Mouse (Mus musculus) intestine, embryonic 16.5 days (tissue): ENCODE measurements around the gene Birc6. TPM values are rescaled to one million over a fixed set of nuclear protein-coding genes. Genes with fewer than 3 reads are reported as not detected.

Experiments used
- ATAC-seq: fragments of 200-750 bp; cut with Nextera tagmentation; 2 replicates; pipeline ENCODE4 v1.8.0; 2017; ENCODE audit warnings: moderate TSS enrichment, moderate library complexity
- H3K27ac ChIP-seq: fragments of 300-500 bp; sonication (generic); 2 replicates; pipeline ENCODE4 v1.5.1; 2014; ENCODE audit warnings: mild to moderate bottlenecking, low read length
- H3K27me3 ChIP-seq: fragments of 300-500 bp; sonication (generic); replicated peaks from 2 replicates; pipeline ENCODE4 v1.6.1; 2014; ENCODE audit warnings: low read length, control low read depth, mixed read lengths; ENCODE audit not compliant: control insufficient read depth, insufficient read depth
- H3K36me3 ChIP-seq: fragments of 300-500 bp; sonication (generic); 2 replicates; pipeline ENCODE4 v1.6.1; 2014; ENCODE audit warnings: low read length, control low read depth; ENCODE audit not compliant: control insufficient read depth, insufficient read depth
- H3K4me1 ChIP-seq: fragments of 300-500 bp; sonication (generic); 2 replicates; pipeline ENCODE4 v1.6.1; 2014; ENCODE audit warnings: low read length, control low read depth, mixed read lengths; ENCODE audit not compliant: control insufficient read depth, insufficient read depth
- H3K4me2 ChIP-seq: fragments of 300-500 bp; sonication (generic); 2 replicates; pipeline ENCODE4 v1.6.1; 2014; ENCODE audit warnings: low read depth, low read length, control low read depth
- H3K4me3 ChIP-seq: fragments of 300-500 bp; sonication (generic); 2 replicates; pipeline ENCODE4 v1.5.1; 2014; ENCODE audit warnings: mild to moderate bottlenecking, low read length
- H3K9ac ChIP-seq: fragments of 300-500 bp; sonication (generic); 2 replicates; pipeline ENCODE4 v1.6.1; 2014; ENCODE audit warnings: low read depth, low read length
- H3K9me3 ChIP-seq: fragments of 300-500 bp; sonication (generic); 2 replicates; pipeline ENCODE4 v1.6.1; 2016; ENCODE audit warnings: low read length, control low read depth; ENCODE audit not compliant: control insufficient read depth
- WGBS: fragments of 180-500 bp; shearing (Covaris S2); extraction: QIAGEN DNeasy Blood & Tissue Kit; methylation state at CpG from one replicate; pipeline ENCODE4 v1.1.7; 2014; 5-methylcytosine and 5-hydroxymethylcytosine counted together
- polyA plus RNA-seq: library from polyadenylated mRNA; unstranded; fragments of >200 nt; fragmentation: Nextera tagmentation; extraction: Ambion mirVana; gene quantifications from 2 replicates; pipeline ENCODE4 v1.2.1, GENCODE M21; 2015

Birc6 gene
- polyA plus RNA-seq, 1 experiment from 2014 or later, result 51.2 TPM

DNA sequence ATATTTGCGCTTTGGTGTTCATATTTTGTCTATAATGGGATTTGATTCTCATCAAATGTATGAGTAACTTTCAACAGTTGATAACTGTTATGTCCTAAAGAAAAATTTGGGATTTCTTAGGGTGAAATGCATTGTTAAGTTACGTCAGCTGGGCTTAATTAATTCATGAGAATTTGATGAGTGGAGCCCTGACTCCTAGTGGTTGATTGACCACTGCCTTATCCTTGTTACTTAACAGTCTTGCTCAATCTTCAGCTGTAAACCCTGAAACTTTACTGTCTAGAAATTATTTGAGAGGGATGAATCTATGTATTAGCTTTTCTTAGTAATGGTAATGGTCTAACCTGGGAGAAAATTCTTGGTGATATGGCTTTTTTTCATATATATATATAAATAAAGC lies 71.3 kb downstream of the Birc6 start:
- WGBS, result 86% methylated on average over 2 of the region's 2 CpGs
- Histone ChIP-seq H3K4me2 (no peak overlapping the region), H3K27ac (no peak overlapping the region), H3K36me3 (peaks cover 6% of the 10 kb centered on the region), H3K9me3 (no peaks in the 10 kb centered on the region), H3K27me3 (no peaks in the 10 kb centered on the region), H3K4me1 (no peaks in the 10 kb centered on the region), H3K4me3 (no peak overlapping the region), H3K9ac (no peak overlapping the region)
- ATAC-seq, result no peak

GRCm38 (mm10) chr17:74601201-74601600 lies 73.1 kb downstream of the Birc6 start:
- no peak overlapping the region for H3K27ac ChIP-seq
- H3K9me3 ChIP-seq, result no peaks in the 10 kb centered on the region
- no peaks in the 10 kb centered on the region for H3K27me3 ChIP-seq
- H3K36me3 ChIP-seq, result peaks cover 10% of the 10 kb centered on the region
- WGBS, result 78% methylated on average over 1 of the region's 1 CpGs
- no peak for ATAC-seq
- H3K4me2 ChIP-seq, result no peak overlapping the region
- no peak overlapping the region for H3K9ac ChIP-seq
- no peaks in the 10 kb centered on the region for H3K4me1 ChIP-seq
- no peak overlapping the region for H3K4me3 ChIP-seq

GRCm38 (mm10) chr17:74630798-74631197 lies 102.7 kb downstream of the Birc6 start:
- Histone ChIP-seq H3K9me3 (no peaks in the 10 kb centered on the region), H3K4me1 (no peaks in the 10 kb centered on the region), H3K27ac (no peak overlapping the region), H3K9ac (no peak overlapping the region), H3K4me3 (no peak overlapping the region), H3K4me2 (no peak overlapping the region), H3K27me3 (no peaks in the 10 kb centered on the region), H3K36me3 (peaks cover 10% of the 10 kb centered on the region)
- WGBS, result 69% methylated on average over 3 of the region's 3 CpGs
- ATAC-seq, result peak; percentile 56; the same call in 1 of the 2 replicates

DNA sequence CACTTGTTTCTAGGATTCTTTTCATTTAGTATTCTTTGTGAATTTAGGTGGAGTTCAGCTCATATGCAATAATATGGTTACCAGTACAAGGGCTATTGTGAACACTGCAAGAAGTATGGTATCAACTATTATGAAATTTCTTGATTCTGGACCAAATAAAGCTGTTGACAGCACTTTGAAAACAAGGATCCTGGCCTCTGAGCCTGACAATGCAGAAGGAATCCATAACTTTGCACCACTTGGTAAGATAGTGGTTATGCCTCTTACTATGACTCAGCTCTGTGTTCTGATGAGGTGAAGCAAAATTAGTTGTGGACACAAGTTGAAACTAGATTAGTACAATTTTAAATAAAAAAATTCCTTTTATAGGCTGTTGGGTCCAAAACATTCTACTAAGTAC lies 114.3 kb downstream of the Birc6 start:
- H3K27me3 ChIP-seq, result no peaks in the 10 kb centered on the region
- H3K27ac ChIP-seq, result no peak overlapping the region
- H3K36me3 ChIP-seq, result peaks cover 15% of the 10 kb centered on the region; the same call in 1 of the 2 replicates
- H3K9ac ChIP-seq, result no peak overlapping the region
- ATAC-seq, result no peak
- H3K4me3 ChIP-seq, result no peak overlapping the region
- no peaks in the 10 kb centered on the region for H3K4me1 ChIP-seq
- no peak overlapping the region for H3K4me2 ChIP-seq
- H3K9me3 ChIP-seq, result no peaks in the 10 kb centered on the region

DNA sequence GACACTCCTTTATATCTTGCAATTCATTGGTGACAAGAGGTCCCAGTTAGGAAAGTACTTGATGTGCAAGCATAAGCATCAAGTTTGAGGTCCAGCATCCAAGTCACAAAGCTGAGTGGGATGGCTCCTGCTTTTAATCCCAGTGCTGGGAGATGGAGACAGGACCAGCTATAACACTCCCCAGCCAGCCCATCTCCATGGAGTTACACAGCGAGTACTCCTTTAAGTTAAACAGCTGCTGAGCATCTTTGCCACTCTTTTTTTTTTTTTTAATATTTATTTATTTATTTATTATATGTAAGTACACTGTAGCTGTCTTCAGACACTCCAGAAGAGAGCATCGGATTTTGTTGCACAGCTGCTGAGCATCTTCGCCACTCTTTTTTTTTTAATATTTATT lies 130.3 kb downstream of the Birc6 start:
- Histone ChIP-seq H3K36me3 (peaks cover 12% of the 10 kb centered on the region), H3K9ac (no peak overlapping the region), H3K27ac (no peak overlapping the region), H3K27me3 (no peaks in the 10 kb centered on the region), H3K4me1 (no peaks in the 10 kb centered on the region), H3K4me2 (no peak overlapping the region), H3K9me3 (no peaks in the 10 kb centered on the region), H3K4me3 (no peak overlapping the region)
- WGBS, result 96% methylated on average over 3 of the region's 3 CpGs
- ATAC-seq, result no peak

- Histone ChIP-seq H3K4me1 (no peaks in the 10 kb centered on the region), H3K4me3 (no peak overlapping the region), H3K27me3 (no peaks in the 10 kb centered on the region), H3K9ac (no peak overlapping the region), H3K4me2 (no peak overlapping the region), H3K36me3 (peaks cover 7% of the 10 kb centered on the region), H3K9me3 (no peaks in the 10 kb centered on the region), H3K27ac (no peak overlapping the region)
- no peak for ATAC-seq
- WGBS, result 80% methylated on average over 1 of the region's 1 CpGs
Measured at GRCm38 (mm10) chr17:74668010-74668409, 139.9 kb downstream of the Birc6 start.

GRCm38 (mm10) chr17:74670031-74670430 lies 141.9 kb downstream of the Birc6 start:
- Histone ChIP-seq H3K9ac (no peak overlapping the region), H3K36me3 (peaks cover 5% of the 10 kb centered on the region), H3K4me1 (no peaks in the 10 kb centered on the region), H3K27ac (no peak overlapping the region), H3K9me3 (no peaks in the 10 kb centered on the region), H3K4me3 (no peak overlapping the region), H3K4me2 (no peak overlapping the region), H3K27me3 (no peaks in the 10 kb centered on the region)
- no peak for ATAC-seq
- 87% methylated on average over 13 of the region's 13 CpGs for WGBS

GRCm38 (mm10) chr17:74672446-74672845 lies 144.4 kb downstream of the Birc6 start:
- WGBS, result 84% methylated on average over 4 of the region's 4 CpGs
- H3K36me3 ChIP-seq, result peaks cover 8% of the 10 kb centered on the region

DNA sequence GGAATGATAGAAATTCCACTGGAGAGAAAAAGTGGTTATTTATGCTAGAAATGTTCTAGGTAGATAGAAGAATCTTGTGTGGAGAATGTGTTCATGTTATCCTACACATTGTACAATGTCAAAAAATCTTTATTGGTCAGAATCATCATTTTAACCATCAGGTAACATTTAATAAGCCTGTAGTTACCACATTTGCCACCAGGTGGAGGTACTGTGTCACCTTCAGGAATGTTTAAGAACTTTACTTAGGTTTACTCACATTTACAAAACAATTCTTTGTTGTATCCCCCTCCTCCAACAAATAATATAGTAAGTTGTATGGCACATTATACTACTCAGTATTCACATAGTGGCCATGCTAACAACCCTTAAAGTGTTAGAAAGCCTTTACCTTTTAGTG lies 145.2 kb downstream of the Birc6 start:
- no peaks in the 10 kb centered on the region for H3K27me3 ChIP-seq
- H3K9ac ChIP-seq, result no peak overlapping the region
- no peak for ATAC-seq
- no peak overlapping the region for H3K27ac ChIP-seq
- H3K36me3 ChIP-seq, result peaks cover 8% of the 10 kb centered on the region
- no peak overlapping the region for H3K4me3 ChIP-seq
- H3K4me2 ChIP-seq, result no peak overlapping the region
- no peaks in the 10 kb centered on the region for H3K9me3 ChIP-seq
- H3K4me1 ChIP-seq, result no peaks in the 10 kb centered on the region

More at GRCm38 (mm10) chr17:74672446-74672845, 144.4 kb downstream of the Birc6 start:
- no peak overlapping the region for H3K9ac ChIP-seq
- H3K4me1 ChIP-seq, result no peaks in the 10 kb centered on the region
- ATAC-seq, result no peak
- no peak overlapping the region for H3K27ac ChIP-seq
- H3K27me3 ChIP-seq, result no peaks in the 10 kb centered on the region
- no peak overlapping the region for H3K4me2 ChIP-seq
- H3K4me3 ChIP-seq, result no peak overlapping the region
- no peaks in the 10 kb centered on the region for H3K9me3 ChIP-seq

GRCm38 (mm10) chr17:74678061-74678460 lies 150.0 kb downstream of the Birc6 start:
- 91% methylated on average over 8 of the region's 8 CpGs for WGBS

More at GRCm38 (mm10) chr17:74678061-74678460, 150.0 kb downstream of the Birc6 start:
- Histone ChIP-seq H3K4me2 (no peak overlapping the region), H3K27me3 (no peaks in the 10 kb centered on the region), H3K9me3 (no peaks in the 10 kb centered on the region), H3K36me3 (peaks cover 7% of the 10 kb centered on the region), H3K4me3 (no peak overlapping the region), H3K27ac (no peak overlapping the region), H3K9ac (no peak overlapping the region), H3K4me1 (no peaks in the 10 kb centered on the region)
- ATAC-seq, result 0 out of 2 replicates have a peak, but pooled peaks have one; percentile 58
